In genomic region chr15:80233733-80234509, GRCm38 (mm10) we compare ENCODE assay signal across 8 mouse cellular contexts. TPM values are rescaled to one million over a fixed set of nuclear protein-coding genes. Genes with fewer than 3 reads are reported as not detected.
A peak's percentile ranks its signal among the peaks of the same experiment; 100 is the strongest.
DNase-seq lines count a peak whose midpoint lies in the region; ATAC-seq and TF ChIP-seq lines count a peak whose summit lies in the region.

Gene Mief1 (plus strand): TSS chr15:80234018.

- H3K9ac ChIP-seq in hindbrain, postnatal 0 days (replicated peaks; ENCODE audit: low read length), result peak within 1 kb of the TSS; percentile 89

- H3K4me2 ChIP-seq in hindbrain, postnatal 0 days (ENCODE audit: low read depth, low read length), result peak within 1 kb of the TSS; percentile 95

- H3K4me1 ChIP-seq in hindbrain, postnatal 0 days (ENCODE audit: insufficient read depth, low read length), result 0 out of 2 replicates have a peak, but pooled peaks cover 7% of the 10 kb centered on the region

- intact Hi-C loops in gastrocnemius, adult 2 months (cut with DNase I), result loop anchor here (2.0 to 10.0 kb wide), 2 partner anchors 21 to 289 kb away; partner anchors contain the start of gene Atf4
- intact Hi-C loops in left cerebral cortex, adult 2 months (cut with DNase I), result loop anchor here (2.0 kb wide), 1 partner anchor 21 kb away; the partner anchor contains the start of gene Atf4

- no peaks in the 10 kb centered on the region for H3K9me3 ChIP-seq in hindbrain, postnatal 0 days (ENCODE audit: low read length)

- peaks cover 25% of the 10 kb centered on the region for H3K36me3 ChIP-seq in hindbrain, postnatal 0 days (ENCODE audit: insufficient read depth, low read length)

- WGBS in hindbrain, postnatal 0 days, result under 1% methylated on average over 59 of the region's 67 CpGs

- H3K27me3 ChIP-seq in hindbrain, postnatal 0 days (ENCODE audit: insufficient read depth, low read length), result no peaks in the 10 kb centered on the region

- peak within 1 kb of the TSS; percentile 91 for H3K27ac ChIP-seq in gastrocnemius, adult 2 months
- H3K27ac ChIP-seq in hindbrain, postnatal 0 days, result peak within 1 kb of the TSS; percentile 92
- peak within 1 kb of the TSS; percentile 93 for H3K27ac ChIP-seq in left cerebral cortex, adult 2 months

- peak; percentile 98 for DNase-seq in WW6 (ENCODE audit: low read depth, low spot score)
- peak; percentile 87 to 96 for DNase-seq in cerebellum, postnatal 4 days (ENCODE audit: low spot score in 2 of 2)
- DNase-seq in gastrocnemius, adult 2 months, result peak; percentile 99
- DNase-seq in hindbrain, postnatal 0 days (ENCODE audit: low spot score), result peak; percentile 98
- peak; percentile 98 for DNase-seq in left cerebral cortex, adult 2 months (ENCODE audit: extremely low spot score in 1 of 2, low spot score in 2 of 2)
- DNase-seq in right cerebral cortex, adult 2 months (ENCODE audit: low spot score in 2 of 2), result peak; percentile 95 to 99
- peak; percentile 98 for DNase-seq in urinary bladder, postnatal 14 days (ENCODE audit: low spot score)

- peak within 1 kb of the TSS; percentile 99 for H3K4me3 ChIP-seq in gastrocnemius, adult 2 months
- peak within 1 kb of the TSS; percentile 90 for H3K4me3 ChIP-seq in hindbrain, postnatal 0 days (ENCODE audit: low read length)
- peak within 1 kb of the TSS; percentile 100 for H3K4me3 ChIP-seq in left cerebral cortex, adult 2 months

- TF ChIP-seq CTCF in gastrocnemius, adult 2 months (IDR thresholded peaks at IDR 0.05), result no peak; the same call in 1 of the 2 replicates
- peak; percentile 2; the same call in 1 of the 2 replicates for TF ChIP-seq CTCF in hindbrain, postnatal 0 days (IDR thresholded peaks at IDR 0.05; ENCODE audit: low read depth)
- TF ChIP-seq CTCF in left cerebral cortex, adult 2 months (IDR thresholded peaks at IDR 0.05), result no peak; the same call in none of the 2 replicates

- ATAC-seq in hindbrain, postnatal 0 days, result peak; percentile 97
- ATAC-seq in megakaryocyte, adult 5-6 weeks (ENCODE audit: poor library complexity, severe bottlenecking), result peak; percentile 99

RNA-seq across cellular contexts. Expression of gene Mief1, which starts in this region (rescaled TPM):
- 10 to 100 TPM; 20.6 to 24.6 TPM for total RNA-seq in gastrocnemius, adult 2 months (2021)
- 46.3 and 51.1 TPM in 2 replicates for total RNA-seq in hindbrain, postnatal 0 days (2014; rRNA removed)
- 20.3 and 22.0 TPM in 2 replicates for polyA plus RNA-seq in hindbrain, postnatal 0 days (2015; fragmentation: Nextera tagmentation; extraction: Ambion mirVana)
- 10 to 100 TPM; 32.3 to 33.9 TPM for total RNA-seq in left cerebral cortex, adult 2 months (2021)
- total RNA-seq in megakaryocyte, adult 5-6 weeks (2015), result 12.3 and 14.2 TPM in 2 replicates
- total RNA-seq in megakaryocyte, adult 5-6 weeks (2017), result 16.4 and 17.5 TPM in 2 replicates

Comparison
In these comparisons a context has a peak if more than half of its experiments do, and no peak if none do; other contexts are left out.
1. Peak in every context shown above with its lines: DNase-seq, ATAC-seq, H3K4me3 ChIP-seq and H3K27ac ChIP-seq.